Mouse (Mus musculus) forebrain, embryonic 15.5 days (tissue): ENCODE measurements around the gene Smco2. TPM values are rescaled to one million over a fixed set of nuclear protein-coding genes. Genes with fewer than 3 reads are reported as not detected.
"Not testable (repeated sequence)": the region's sequence is repeated elsewhere in the genome, so short reads cannot be mapped to it uniquely, and the experiment has no call there.

Experiments used
- ATAC-seq: fragments of 200-750 bp; cut with Nextera tagmentation; replicated peaks from 2 replicates; pipeline ENCODE4 v1.8.0; 2017; ENCODE audit warnings: mild to moderate bottlenecking, moderate TSS enrichment, moderate library complexity
- H3K27ac ChIP-seq: fragments of 300-500 bp; sonication (generic); replicated peaks from 2 replicates; pipeline ENCODE4 v1.5.1; 2015; ENCODE audit warnings: mild to moderate bottlenecking, inconsistent platforms
- H3K27me3 ChIP-seq: fragments of 300-500 bp; sonication (generic); 2 replicates; pipeline ENCODE4 v1.6.1; 2015; ENCODE audit warnings: inconsistent platforms
- H3K36me3 ChIP-seq: fragments of 300-500 bp; sonication (generic); 2 replicates; pipeline ENCODE4 v1.6.1; 2015; ENCODE audit warnings: mild to moderate bottlenecking, inconsistent platforms
- H3K4me1 ChIP-seq: fragments of 300-500 bp; sonication (generic); 2 replicates; pipeline ENCODE4 v1.6.1; 2015; ENCODE audit warnings: inconsistent platforms
- H3K4me2 ChIP-seq: fragments of 300-500 bp; sonication (generic); replicated peaks from 2 replicates; pipeline ENCODE4 v1.6.1; 2015; ENCODE audit warnings: mild to moderate bottlenecking, inconsistent platforms
- H3K4me3 ChIP-seq: fragments of 300-500 bp; sonication (generic); 2 replicates; pipeline ENCODE4 v1.5.1; 2015; ENCODE audit warnings: mild to moderate bottlenecking, inconsistent platforms
- H3K9ac ChIP-seq: fragments of 300-500 bp; sonication (generic); replicated peaks from 2 replicates; pipeline ENCODE4 v1.6.1; 2015; ENCODE audit warnings: mild to moderate bottlenecking, inconsistent platforms
- H3K9me3 ChIP-seq: fragments of 300-500 bp; sonication (generic); 2 replicates; pipeline ENCODE4 v1.6.1; 2016; ENCODE audit warnings: inconsistent platforms
- WGBS: fragments of 180-500 bp; shearing (Covaris S2); methylation state at CpG from one replicate; pipeline ENCODE4 v1.1.7; 2015; ENCODE audit warnings: mixed read lengths; 5-methylcytosine and 5-hydroxymethylcytosine counted together
- polyA plus RNA-seq: library from polyadenylated mRNA; unstranded; fragments of >200 nt; fragmentation: Nextera tagmentation; extraction: Ambion mirVana; gene quantifications from 2 replicates; pipeline ENCODE4 v1.2.1, GENCODE M21; 2015

Gene Smco2
- polyA plus RNA-seq, 1 experiment from 2014 or later, result not detected

DNA sequence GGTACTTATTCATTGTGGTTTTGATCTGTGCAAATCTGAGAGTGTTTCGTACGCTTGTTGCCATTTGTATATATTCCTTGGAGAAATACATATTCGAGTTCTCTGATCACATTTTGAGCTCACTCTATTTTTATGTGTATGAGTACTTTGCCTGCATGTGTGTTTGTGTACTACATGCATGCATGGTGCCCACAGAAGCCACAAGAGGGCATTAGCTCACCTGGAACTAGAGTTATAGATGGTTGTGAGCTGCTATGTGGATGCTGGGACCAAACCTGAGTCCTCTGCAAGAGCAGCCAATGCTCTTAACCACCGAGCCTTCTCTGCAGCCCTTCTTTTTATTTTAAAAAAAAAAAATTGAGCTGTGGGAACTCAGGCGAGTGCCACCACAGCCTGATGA is 11.5 kb upstream of the Smco2 start:
- Histone ChIP-seq H3K4me2 (no peak overlapping the region), H3K9ac (no peak overlapping the region), H3K4me3 (no peak overlapping the region), H3K27me3 (no peaks in the 10 kb centered on the region), H3K9me3 (no peaks in the 10 kb centered on the region), H3K4me1 (no peaks in the 10 kb centered on the region), H3K36me3 (no peaks in the 10 kb centered on the region), H3K27ac (no peak overlapping the region)
- ATAC-seq, result no peak
- 92% methylated on average over 5 of the region's 5 CpGs for WGBS

DNA sequence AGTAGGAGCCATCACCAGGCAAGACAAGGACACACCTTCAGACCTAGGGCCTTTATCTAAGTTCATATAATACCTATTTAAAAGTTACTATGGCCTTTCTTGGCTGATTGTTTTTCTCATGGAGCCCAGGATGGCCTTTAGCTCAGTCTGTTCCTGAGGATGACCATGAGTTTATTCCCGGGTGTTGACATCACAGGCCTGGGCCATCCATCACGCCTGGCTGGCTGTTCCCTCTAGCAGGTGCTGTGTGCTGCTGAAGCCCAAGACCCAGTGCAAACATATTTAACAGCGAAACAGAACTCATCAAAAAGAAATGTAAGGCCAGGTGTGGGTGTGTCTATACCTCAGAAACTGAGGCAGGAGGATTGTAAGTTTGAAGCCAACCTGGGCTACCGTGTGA is 11.0 kb upstream of the Smco2 start:
- Histone ChIP-seq H3K4me3 (no peak overlapping the region), H3K4me2 (no peak overlapping the region), H3K4me1 (no peaks in the 10 kb centered on the region), H3K36me3 (no peaks in the 10 kb centered on the region), H3K9ac (no peak overlapping the region), H3K9me3 (no peaks in the 10 kb centered on the region), H3K27me3 (no peaks in the 10 kb centered on the region), H3K27ac (no peak overlapping the region)
- 90% methylated on average over 4 of the region's 4 CpGs for WGBS
- no peak for ATAC-seq

DNA sequence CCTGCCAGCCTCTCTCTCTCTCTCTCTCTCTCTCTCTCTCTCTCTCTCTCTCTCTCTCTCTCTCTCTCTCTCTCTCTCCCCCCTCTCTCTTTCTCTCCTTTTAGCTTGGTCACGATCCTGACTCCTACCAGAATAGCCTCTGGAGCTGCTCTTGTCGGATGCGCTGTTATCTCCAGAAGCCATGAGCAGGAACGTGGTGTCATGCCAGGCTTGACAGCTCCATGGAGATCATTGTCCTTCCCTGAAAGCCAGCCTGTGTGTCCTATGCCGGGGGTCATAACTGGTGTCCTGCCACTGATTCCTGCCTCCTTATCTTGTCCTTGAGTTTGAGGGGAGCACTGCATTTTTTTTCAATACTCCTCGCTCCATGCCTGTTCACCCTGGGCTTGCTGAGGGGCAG is 5.0 kb upstream of the Smco2 start:
- Histone ChIP-seq H3K27ac (no peak overlapping the region), H3K36me3 (no peaks in the 10 kb centered on the region), H3K9ac (no peak overlapping the region), H3K4me3 (no peak overlapping the region), H3K9me3 (no peaks in the 10 kb centered on the region), H3K4me2 (no peak overlapping the region), H3K27me3 (no peaks in the 10 kb centered on the region), H3K4me1 (no peaks in the 10 kb centered on the region)
- no peak for ATAC-seq
- WGBS, result 83% methylated on average over 6 of the region's 6 CpGs

DNA sequence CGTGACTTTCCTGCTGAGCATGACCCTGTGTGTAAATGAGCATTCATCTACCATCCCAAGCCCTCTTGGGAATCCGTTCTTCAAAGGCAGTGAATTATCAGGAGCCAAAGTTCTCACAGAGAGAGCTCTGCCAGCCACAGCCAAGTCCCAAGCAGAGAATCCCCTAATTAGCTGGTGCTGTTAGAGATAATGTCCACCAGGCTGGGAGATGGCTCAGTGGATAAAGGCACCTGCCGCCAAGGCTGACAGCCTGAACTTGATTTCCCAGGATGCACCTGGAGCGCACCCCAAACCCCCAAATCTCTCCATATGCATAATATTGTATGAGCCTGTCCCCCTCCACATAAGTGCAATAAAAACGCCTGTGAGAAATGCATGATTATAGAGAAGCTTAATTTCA is 4.6 kb upstream of the Smco2 start:
- Histone ChIP-seq H3K4me2 (no peak overlapping the region), H3K36me3 (no peaks in the 10 kb centered on the region), H3K27me3 (no peaks in the 10 kb centered on the region), H3K9ac (no peak overlapping the region), H3K4me1 (no peaks in the 10 kb centered on the region), H3K4me3 (no peak overlapping the region), H3K27ac (no peak overlapping the region), H3K9me3 (no peaks in the 10 kb centered on the region)
- WGBS, result 67% methylated on average over 5 of the region's 5 CpGs
- ATAC-seq, result 0 out of 2 replicates have a peak, but pooled peaks have one; percentile 19

DNA sequence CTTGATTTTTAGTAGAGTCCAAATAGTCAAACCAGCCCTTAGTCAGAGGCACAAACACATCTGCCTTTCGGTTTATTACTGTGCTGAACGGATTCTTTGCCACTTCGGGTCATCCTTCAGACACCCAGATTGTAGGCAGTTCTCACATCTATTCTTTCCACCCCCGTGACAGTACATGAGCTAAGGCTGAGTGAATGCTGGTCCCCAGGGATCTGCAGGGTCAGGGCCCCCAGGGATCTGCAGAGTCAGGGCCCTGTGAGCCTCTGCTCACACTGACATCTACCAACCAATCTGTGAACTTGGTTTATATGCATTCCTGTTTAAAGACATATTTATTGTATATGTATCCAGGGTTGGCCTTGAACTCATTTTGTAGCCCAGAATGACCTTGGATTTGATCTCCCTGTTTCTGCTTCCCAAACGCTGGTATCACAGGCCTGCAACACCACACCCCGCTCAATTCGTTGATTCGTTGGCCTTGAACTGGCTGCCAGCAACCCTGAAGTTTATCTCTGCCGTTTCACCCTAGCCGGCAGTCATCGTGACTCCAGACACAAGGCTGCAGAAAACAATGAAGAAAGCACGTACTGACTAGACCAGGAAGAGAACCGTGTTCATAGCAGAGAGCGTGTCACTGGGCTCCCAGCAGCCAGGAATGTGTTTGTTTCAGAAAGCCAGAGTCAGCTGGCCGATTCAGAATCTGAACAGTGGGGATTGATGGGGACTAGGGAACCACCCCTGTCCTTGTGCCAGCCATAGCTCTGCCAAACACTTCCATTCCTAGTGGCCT is 3.7 kb upstream of the Smco2 start:
- Histone ChIP-seq H3K27ac (no peak overlapping the region), H3K36me3 (no peaks in the 10 kb centered on the region), H3K4me1 (no peaks in the 10 kb centered on the region), H3K4me2 (no peak overlapping the region), H3K27me3 (no peaks in the 10 kb centered on the region), H3K4me3 (no peak overlapping the region), H3K9me3 (no peaks in the 10 kb centered on the region), H3K9ac (no peak overlapping the region)
- 83% methylated on average over 15 of the region's 15 CpGs for WGBS
- ATAC-seq, result no peak

DNA sequence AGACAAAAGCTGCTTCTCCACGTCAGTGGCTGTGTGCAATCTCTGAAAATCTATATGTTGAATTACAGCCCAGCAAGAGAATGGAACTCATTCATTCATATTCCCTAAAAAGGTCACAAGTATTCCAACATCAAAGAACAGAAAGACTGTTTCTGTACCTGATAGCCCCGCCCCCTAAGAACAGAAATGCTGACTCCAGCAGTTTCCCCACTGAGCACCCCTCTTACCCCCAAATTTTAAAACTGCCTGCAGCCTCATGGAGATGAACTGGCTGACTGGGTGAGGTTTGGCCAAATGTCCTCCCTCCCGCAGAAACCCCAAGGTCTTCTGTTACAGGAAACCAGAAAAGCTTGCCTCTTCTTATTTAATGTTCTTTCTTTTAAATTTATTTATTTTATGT is 2.5 kb upstream of the Smco2 start:
- H3K9me3 ChIP-seq, result no peaks in the 10 kb centered on the region
- 78% methylated on average over 3 of the region's 3 CpGs for WGBS
- no peak overlapping the region for H3K27ac ChIP-seq
- no peaks in the 10 kb centered on the region for H3K27me3 ChIP-seq
- ATAC-seq, result no peak
- no peaks in the 10 kb centered on the region; the same call in 1 of the 2 replicates for H3K4me1 ChIP-seq
- no peak overlapping the region for H3K9ac ChIP-seq
- no peak overlapping the region for H3K4me2 ChIP-seq
- H3K36me3 ChIP-seq, result no peaks in the 10 kb centered on the region
- H3K4me3 ChIP-seq, result no peak overlapping the region

DNA sequence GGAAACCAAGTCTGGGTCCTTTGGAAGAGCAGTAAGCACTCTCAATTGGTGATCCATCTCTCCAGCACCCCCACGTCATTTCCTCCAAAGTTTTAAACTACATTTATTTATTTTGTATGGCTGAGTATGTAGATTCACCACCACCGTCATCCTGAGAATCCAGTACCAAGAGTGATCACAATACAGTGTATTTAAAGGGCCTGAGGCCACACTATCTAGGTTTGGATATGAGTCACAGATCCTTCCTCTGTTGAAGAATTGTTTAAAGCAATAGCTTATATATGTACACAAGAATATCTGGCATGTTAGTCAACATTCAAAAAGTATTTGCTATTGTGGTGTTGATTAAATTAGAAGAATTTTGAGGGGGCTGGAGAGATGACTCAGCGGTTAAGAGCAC is 1.6 kb upstream of the Smco2 start:
- H3K27ac ChIP-seq, result no peak overlapping the region
- no peaks in the 10 kb centered on the region for H3K36me3 ChIP-seq
- no peak overlapping the region for H3K9ac ChIP-seq
- no peaks in the 10 kb centered on the region for H3K27me3 ChIP-seq
- H3K4me2 ChIP-seq, result no peak overlapping the region
- H3K9me3 ChIP-seq, result no peaks in the 10 kb centered on the region
- ATAC-seq, result no peak
- no peak overlapping the region for H3K4me3 ChIP-seq
- 92% methylated on average over 3 of the region's 3 CpGs for WGBS
- H3K4me1 ChIP-seq, result no peaks in the 10 kb centered on the region; the same call in 1 of the 2 replicates

DNA sequence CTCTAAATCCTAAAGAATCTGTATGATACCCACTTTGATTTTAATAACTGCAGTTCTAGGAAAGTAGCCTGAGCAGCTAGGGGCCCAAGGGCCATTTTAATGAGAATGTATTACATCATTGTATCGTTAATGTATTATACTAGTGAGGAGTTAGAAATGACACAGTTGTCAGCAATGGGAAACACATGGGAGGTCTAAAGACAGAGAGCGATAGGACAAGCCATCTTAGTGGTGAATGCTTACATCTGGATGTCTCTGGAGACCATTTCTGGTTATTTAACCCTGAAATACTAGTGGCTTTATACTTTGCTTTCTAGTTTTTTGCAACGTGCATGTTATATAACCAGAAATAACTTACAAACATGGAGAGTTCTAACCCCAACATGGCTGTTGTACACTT is 2.0 kb downstream of the Smco2 start:
- Histone ChIP-seq H3K9ac (no peak overlapping the region), H3K4me3 (no peak overlapping the region), H3K4me1 (no peaks in the 10 kb centered on the region; the same call in 1 of the 2 replicates), H3K4me2 (no peak overlapping the region), H3K36me3 (no peaks in the 10 kb centered on the region), H3K27me3 (no peaks in the 10 kb centered on the region), H3K27ac (no peak overlapping the region), H3K9me3 (no peaks in the 10 kb centered on the region)
- no peak for ATAC-seq
- WGBS, result 81% methylated on average over 3 of the region's 3 CpGs

DNA sequence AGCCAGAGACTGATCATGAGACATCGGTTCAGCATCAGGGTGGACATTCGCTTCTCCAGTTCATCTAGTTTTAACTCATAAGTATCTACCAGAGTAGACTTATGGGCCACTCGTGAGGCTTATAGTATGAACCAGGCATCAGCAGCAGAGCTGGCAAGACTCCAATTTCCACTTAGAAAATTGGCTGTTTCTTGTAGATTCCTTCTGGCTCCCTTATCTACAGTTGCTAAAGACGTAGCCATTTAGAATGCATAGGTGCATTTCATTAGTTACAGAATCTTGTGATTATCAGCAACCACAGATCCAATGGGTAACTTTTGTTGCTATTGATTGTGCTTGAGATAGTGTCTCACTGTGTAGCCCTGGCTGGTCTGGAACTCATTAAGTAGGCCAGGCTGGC is 2.8 kb downstream of the Smco2 start:
- no peak for ATAC-seq
- no peak overlapping the region for H3K4me3 ChIP-seq
- no peaks in the 10 kb centered on the region for H3K9me3 ChIP-seq
- H3K4me1 ChIP-seq, result no peaks in the 10 kb centered on the region; the same call in 1 of the 2 replicates
- H3K4me2 ChIP-seq, result no peak overlapping the region
- H3K27me3 ChIP-seq, result no peaks in the 10 kb centered on the region
- no peak overlapping the region for H3K27ac ChIP-seq
- H3K9ac ChIP-seq, result no peak overlapping the region
- no peaks in the 10 kb centered on the region for H3K36me3 ChIP-seq
- 70% methylated on average over 4 of the region's 4 CpGs for WGBS

DNA sequence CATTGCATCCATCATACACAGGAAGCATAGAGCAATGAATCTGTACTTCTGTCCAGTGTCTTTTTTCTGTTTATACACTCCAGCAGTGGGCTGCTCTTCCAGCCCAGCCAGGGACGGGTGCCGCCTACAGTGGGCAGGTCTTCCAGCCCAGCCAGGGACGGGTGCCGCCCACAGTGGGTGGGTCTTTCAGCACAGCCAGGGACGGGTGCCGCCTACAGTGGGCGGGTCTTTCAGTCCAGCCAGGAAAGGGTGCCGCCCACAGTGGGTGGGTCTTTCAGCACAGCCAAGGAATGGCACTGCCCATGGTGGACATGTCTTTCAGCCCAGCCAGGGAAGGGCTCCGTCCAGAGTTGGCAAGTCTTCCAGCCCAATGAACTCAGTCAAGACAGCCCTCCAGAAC is 5.3 kb downstream of the Smco2 start:
- Histone ChIP-seq H3K9me3 (no peaks in the 10 kb centered on the region), H3K9ac (no peak overlapping the region), H3K27me3 (no peaks in the 10 kb centered on the region), H3K36me3 (no peaks in the 10 kb centered on the region), H3K4me3 (no peak overlapping the region), H3K4me1 (no peaks in the 10 kb centered on the region; the same call in 1 of the 2 replicates), H3K27ac (no peak overlapping the region), H3K4me2 (no peak overlapping the region)
- 0 out of 2 replicates have a peak, but pooled peaks have one; percentile 41 for ATAC-seq
- WGBS, result 93% methylated on average over 9 of the region's 9 CpGs

DNA sequence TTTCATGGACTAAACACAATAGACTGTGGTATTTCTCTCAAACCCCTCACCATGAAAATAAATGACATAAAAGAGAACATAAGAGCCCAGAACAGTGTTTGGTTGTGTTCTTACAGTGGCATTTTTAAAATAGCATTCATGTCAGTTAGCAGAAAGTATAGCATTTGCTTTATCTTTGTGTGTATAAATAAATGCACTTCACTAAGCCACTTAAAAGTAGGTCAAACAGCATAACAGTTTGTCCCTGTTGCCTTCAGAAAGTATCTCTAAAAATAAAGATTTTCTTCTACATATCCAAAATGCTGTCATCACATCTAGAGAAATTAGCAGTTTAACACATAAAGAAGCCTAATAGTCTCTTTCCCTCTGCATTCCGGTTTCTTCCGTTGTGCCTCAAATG is 7.5 kb downstream of the Smco2 start:
- 87% methylated on average over 2 of the region's 2 CpGs for WGBS
- Histone ChIP-seq H3K36me3 (no peaks in the 10 kb centered on the region), H3K9ac (no peak overlapping the region), H3K4me2 (no peak overlapping the region), H3K4me3 (no peak overlapping the region), H3K27ac (no peak overlapping the region), H3K9me3 (no peaks in the 10 kb centered on the region), H3K27me3 (no peaks in the 10 kb centered on the region), H3K4me1 (no peaks in the 10 kb centered on the region; the same call in 1 of the 2 replicates)
- ATAC-seq, result no peak

DNA sequence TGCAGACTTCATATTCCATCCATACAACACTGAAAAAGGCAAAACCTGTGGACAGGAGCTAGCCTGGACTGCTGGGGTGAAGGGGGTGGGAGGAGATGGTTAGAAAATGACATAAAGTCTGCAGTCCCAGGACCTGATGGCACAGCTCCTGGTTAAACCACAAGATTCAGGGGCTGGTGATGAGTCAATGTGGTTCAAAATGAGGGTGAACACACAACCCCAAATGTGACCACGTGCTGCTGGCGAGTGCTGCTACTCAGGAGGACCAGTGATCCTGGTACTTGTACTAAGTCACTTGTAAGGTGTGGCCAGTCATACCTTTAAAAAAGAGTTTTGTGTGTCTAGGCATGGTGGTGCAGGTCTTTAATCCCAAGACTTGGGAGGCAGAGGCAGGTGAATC is 13.2 kb downstream of the Smco2 start:
- Histone ChIP-seq H3K9ac (no peak overlapping the region), H3K9me3 (no peaks in the 10 kb centered on the region), H3K27me3 (no peaks in the 10 kb centered on the region), H3K4me1 (no peaks in the 10 kb centered on the region), H3K36me3 (no peaks in the 10 kb centered on the region), H3K27ac (no peak overlapping the region), H3K4me3 (no peak overlapping the region), H3K4me2 (no peak overlapping the region)
- ATAC-seq, result no peak
- 89% methylated on average over 2 of the region's 2 CpGs for WGBS

DNA sequence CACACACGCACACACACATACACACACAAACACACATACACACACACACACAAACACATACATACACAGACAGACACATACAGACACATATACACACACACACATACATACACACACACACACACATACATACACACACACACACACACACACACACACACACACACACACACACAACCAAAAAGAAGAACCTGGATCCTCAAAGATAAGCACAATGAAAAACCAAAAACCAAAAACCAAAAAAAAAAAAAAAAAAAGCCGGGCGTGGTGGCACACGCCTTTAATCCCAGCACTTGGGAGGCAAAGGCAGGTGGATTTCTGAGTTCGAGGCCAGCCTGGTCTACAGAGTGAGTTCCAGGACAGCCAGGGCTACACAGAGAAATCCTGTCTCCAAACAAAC is 14.5 kb downstream of the Smco2 start:
- ATAC-seq, H3K9me3 ChIP-seq: not testable (repeated sequence)
- WGBS, result 91% methylated on average over 3 of the region's 5 CpGs

More for the DNA sequence above, 14.5 kb downstream of the Smco2 start:
- not testable (repeated sequence) for H3K4me2 ChIP-seq, H3K27me3 ChIP-seq, H3K4me3 ChIP-seq, H3K27ac ChIP-seq, H3K36me3 ChIP-seq, H3K9ac ChIP-seq, H3K4me1 ChIP-seq
